In genomic region chr7:35988449-35989109, GRCm38 (mm10) we compare ENCODE assay signal across 12 mouse cellular contexts.
DNase-seq lines count a peak whose midpoint lies in the region; ATAC-seq and TF ChIP-seq lines count a peak whose summit lies in the region.
"Had no signal": no experiment of that assay in that cellular context is flagged by ENCODE, and none has a peak within 500 bp of the region (broad histone marks: within the 10 kb centered on the region; RNA-seq: fewer than 3 reads in every experiment).

No protein-coding gene starts in this region.

- no peak for TF ChIP-seq CTCF in midbrain, postnatal 0 days (IDR thresholded peaks at IDR 0.05)

- H3K27me3 ChIP-seq in midbrain, postnatal 0 days (ENCODE audit: insufficient read depth, low read length), result no peaks in the 10 kb centered on the region
- no peaks in the 10 kb centered on the region for H3K27me3 ChIP-seq in midbrain, embryonic 13.5 days
- H3K27me3 ChIP-seq in limb, embryonic 15.5 days, result no peaks in the 10 kb centered on the region
- H3K27me3 ChIP-seq: hindbrain, embryonic 15.5 days; liver, embryonic 13.5 days had no signal

- WGBS in midbrain, postnatal 0 days, result 74% methylated on average over 13 of the region's 13 CpGs
- WGBS in midbrain, embryonic 13.5 days, result 81% methylated on average over 13 of the region's 13 CpGs
- WGBS in limb, embryonic 15.5 days, result 30% methylated on average over 13 of the region's 13 CpGs

- H3K9ac ChIP-seq in midbrain, postnatal 0 days (replicated peaks; ENCODE audit: low read length, poor library complexity, severe bottlenecking), result no peak overlapping the region
- H3K9ac ChIP-seq in midbrain, embryonic 13.5 days (replicated peaks), result no peak overlapping the region
- H3K9ac ChIP-seq in limb, embryonic 15.5 days, result no peak overlapping the region
- H3K9ac ChIP-seq: hindbrain, embryonic 15.5 days; liver, embryonic 13.5 days had no signal

- ATAC-seq in midbrain, postnatal 0 days (ENCODE audit: low FRiP score), result no peak
- ATAC-seq in midbrain, embryonic 13.5 days, result no peak
- ATAC-seq in limb, embryonic 15.5 days (ENCODE audit: insufficient number of reproducible peaks, low FRiP score, low TSS enrichment, low read depth), result peak; percentile 59; the same call in 1 of the 2 replicates

- H3K4me1 ChIP-seq in midbrain, postnatal 0 days (ENCODE audit: insufficient read depth, low read length), result no peaks in the 10 kb centered on the region
- H3K4me1 ChIP-seq in midbrain, embryonic 13.5 days (replicated peaks), result no peaks in the 10 kb centered on the region
- H3K4me1 ChIP-seq in limb, embryonic 15.5 days, result peaks cover 21% of the 10 kb centered on the region
- H3K4me1 ChIP-seq: hindbrain, embryonic 15.5 days; liver, embryonic 13.5 days had no signal

- no peaks in the 10 kb centered on the region for H3K36me3 ChIP-seq in midbrain, postnatal 0 days (ENCODE audit: insufficient read depth, low read length)
- H3K36me3 ChIP-seq in midbrain, embryonic 13.5 days, result no peaks in the 10 kb centered on the region
- H3K36me3 ChIP-seq in limb, embryonic 15.5 days, result no peaks in the 10 kb centered on the region
- H3K36me3 ChIP-seq: hindbrain, embryonic 15.5 days; liver, embryonic 13.5 days had no signal

- no peaks in the 10 kb centered on the region for H3K9me3 ChIP-seq in midbrain, postnatal 0 days (ENCODE audit: low read length)
- H3K9me3 ChIP-seq in midbrain, embryonic 13.5 days, result peaks cover 4% of the 10 kb centered on the region; the same call in 1 of the 2 replicates
- no peaks in the 10 kb centered on the region for H3K9me3 ChIP-seq in limb, embryonic 15.5 days
- H3K9me3 ChIP-seq: hindbrain, embryonic 15.5 days; liver, embryonic 13.5 days had no signal

- no peak overlapping the region for H3K4me2 ChIP-seq in midbrain, postnatal 0 days (ENCODE audit: low read depth, low read length, poor library complexity, severe bottlenecking)
- no peak overlapping the region for H3K4me2 ChIP-seq in midbrain, embryonic 13.5 days (replicated peaks)
- H3K4me2 ChIP-seq in limb, embryonic 15.5 days, result no peak overlapping the region
- H3K4me2 ChIP-seq: hindbrain, embryonic 15.5 days; liver, embryonic 13.5 days had no signal

- peak; percentile 43 for DNase-seq in kidney, postnatal 10 days
- DNase-seq in kidney, adult 18-20 months, result no peak
- DNase-seq in midbrain, postnatal 0 days (ENCODE audit: low spot score), result peak; percentile 5
- DNase-seq in layer of hippocampus, adult 8-10 months (ENCODE audit: low spot score in 2 of 2), result peak; percentile 25 to 28
- DNase-seq in thymus, postnatal 14 days, result no peak
- DNase-seq in thymus, postnatal 0 days (ENCODE audit: low spot score), result no peak
- DNase-seq: liver, embryonic 13.5 days had no signal

- H3K4me3 ChIP-seq in midbrain, postnatal 0 days (ENCODE audit: low read depth, low read length), result no peak overlapping the region
- no peak overlapping the region for H3K4me3 ChIP-seq in midbrain, embryonic 13.5 days (replicated peaks)
- H3K4me3 ChIP-seq in limb, embryonic 15.5 days, result no peak overlapping the region
- H3K4me3 ChIP-seq: erythroblast, embryonic 14.5 days; hindbrain, embryonic 15.5 days; liver, embryonic 13.5 days; myocyte had no signal

- no peak overlapping the region for H3K27ac ChIP-seq in midbrain, postnatal 0 days (ENCODE audit: low read depth, low read length)
- H3K27ac ChIP-seq in midbrain, embryonic 13.5 days, result no peak overlapping the region
- peak overlapping the region; percentile 72 for H3K27ac ChIP-seq in limb, embryonic 15.5 days
- H3K27ac ChIP-seq: hindbrain, embryonic 15.5 days; liver, embryonic 13.5 days had no signal

Comparison
In these comparisons a context has a peak if more than half of its experiments do, and no peak if none do; other contexts are left out.
1. DNase-seq: peak in kidney, postnatal 10 days (single experiment), midbrain, postnatal 0 days (single experiment) and layer of hippocampus, adult 8-10 months (2 of 2); none in kidney, adult 18-20 months (single experiment), thymus, postnatal 14 days (single experiment) and thymus, postnatal 0 days (single experiment).